Mouse (Mus musculus): ENCODE data around the gene Gm49403. TPM values are rescaled to one million over a fixed set of nuclear protein-coding genes. Genes with fewer than 3 reads are reported as not detected.
"Not testable (repeated sequence)": the region's sequence is repeated elsewhere in the genome, so short reads cannot be mapped to it uniquely, and the experiment has no call there.

The Gm49403 gene
- polyA plus RNA-seq, 1 experiment = not detected

- TF ChIP-seq CEBPB (IDR thresholded peaks at IDR 0.05; ENCODE audit: low read depth) (no peak), MAX (IDR thresholded peaks at IDR 0.05) (peak; percentile 40)
- H3ac ChIP-seq (ENCODE audit: control insufficient read depth, insufficient read length, low read depth) = peak overlapping the region; percentile 80
- H3K36me3 ChIP-seq (ENCODE audit: control insufficient read depth, insufficient read depth) = peaks cover 28% of the 10 kb centered on the region
- peak overlapping the region; percentile 76 for H3K4me3 ChIP-seq (ENCODE audit: insufficient read depth, poor library complexity, severe bottlenecking)
- peaks cover 45% of the 10 kb centered on the region for H3K79me2 ChIP-seq (ENCODE audit: control insufficient read depth, insufficient read depth)
- H3K27me3 ChIP-seq (ENCODE audit: control insufficient read depth, insufficient read depth, insufficient read length) = no peaks in the 10 kb centered on the region
- H3K79me3 ChIP-seq (ENCODE audit: low read depth) = peaks cover 16% of the 10 kb centered on the region
These were observed 4.1 kb downstream of the Gm49403 start for GRCm38 (mm10) chr19:8887585-8888463.

- H3K79me2 ChIP-seq (ENCODE audit: control insufficient read depth, insufficient read depth) = peaks cover 54% of the 10 kb centered on the region
- peak within 1 kb of the TSS; percentile 99 for H3ac ChIP-seq (ENCODE audit: control insufficient read depth, insufficient read length, low read depth)
- peak within 1 kb of the TSS; percentile 76 for H3K4me3 ChIP-seq (ENCODE audit: insufficient read depth, poor library complexity, severe bottlenecking)
- H3K79me3 ChIP-seq (ENCODE audit: low read depth) = peaks cover 25% of the 10 kb centered on the region
- peaks cover 28% of the 10 kb centered on the region for H3K36me3 ChIP-seq (ENCODE audit: control insufficient read depth, insufficient read depth)
- H3K27me3 ChIP-seq (ENCODE audit: control insufficient read depth, insufficient read depth, insufficient read length) = no peaks in the 10 kb centered on the region
- TF ChIP-seq MAX (IDR thresholded peaks at IDR 0.05) = peak; percentile 87
- TF ChIP-seq CEBPB (IDR thresholded peaks at IDR 0.05; ENCODE audit: low read depth) = no peak
These were observed 5.0 kb downstream of the Gm49403 start, which contains the start of the genes 1810009A15Rik and Gm49416 for GRCm38 (mm10) chr19:8888511-8889385. Gene 1810009A15Rik (plus strand): TSS chr19:8888853. Gene Gm49416 (plus strand): TSS chr19:8888926.

- Histone ChIP-seq H3ac (ENCODE audit: control insufficient read depth, insufficient read length, low read depth) (peak within 1 kb of the TSS; percentile 99), H3K79me3 (ENCODE audit: low read depth) (peaks cover 51% of the 10 kb centered on the region), H3K36me3 (ENCODE audit: control insufficient read depth, insufficient read depth) (peaks cover 55% of the 10 kb centered on the region), H3K4me3 (ENCODE audit: insufficient read depth, poor library complexity, severe bottlenecking) (peak within 1 kb of the TSS; percentile 94), H3K27me3 (ENCODE audit: control insufficient read depth, insufficient read depth, insufficient read length) (no peaks in the 10 kb centered on the region), H3K79me2 (ENCODE audit: control insufficient read depth, insufficient read depth) (peaks cover 84% of the 10 kb centered on the region)
- TF ChIP-seq MAX (IDR thresholded peaks at IDR 0.05) (peak; percentile 82), USF1 (IDR thresholded peaks at IDR 0.05; ENCODE audit: low read depth) (no peak)
These were observed 9.4 kb downstream of the Gm49403 start, which contains the start of gene Ints5 for GRCm38 (mm10) chr19:8892829-8893766. Gene Ints5 (plus strand): TSS chr19:8893005.

GRCm38 (mm10) chr19:8895397-8895960 lies 11.7 kb downstream of the Gm49403 start:
- H3K79me3 ChIP-seq (ENCODE audit: low read depth) = peaks cover 58% of the 10 kb centered on the region
- TF ChIP-seq CTCF (IDR thresholded peaks at IDR 0.05; ENCODE audit: control insufficient read depth, insufficient read depth, insufficient read length) (no peak), FOSL1 (IDR thresholded peaks at IDR 0.05; ENCODE audit: insufficient read depth, low read length, poor library complexity, severe bottlenecking) (no peak), USF1 (IDR thresholded peaks at IDR 0.05; ENCODE audit: low read depth) (no peak), MAX (IDR thresholded peaks at IDR 0.05) (no peak), MYOG (IDR thresholded peaks at IDR 0.05; ENCODE audit: control insufficient read depth, extremely low read depth, insufficient read length) (no peak), CEBPB (IDR thresholded peaks at IDR 0.05; ENCODE audit: low read depth) (no peak)
- H3K27me3 ChIP-seq (ENCODE audit: control insufficient read depth, insufficient read depth, insufficient read length) = no peaks in the 10 kb centered on the region
- H3ac ChIP-seq (ENCODE audit: control insufficient read depth, insufficient read length, low read depth) = no peak overlapping the region
- H3K36me3 ChIP-seq (ENCODE audit: control insufficient read depth, insufficient read depth) = peaks cover 52% of the 10 kb centered on the region
- no peak overlapping the region for H3K4me3 ChIP-seq (ENCODE audit: insufficient read depth, poor library complexity, severe bottlenecking)
- H3K79me2 ChIP-seq (ENCODE audit: control insufficient read depth, insufficient read depth) = peaks cover 85% of the 10 kb centered on the region

GRCm38 (mm10) chr19:8896231-8896630 lies 12.5 kb downstream of the Gm49403 start:
- H3ac ChIP-seq (ENCODE audit: control insufficient read depth, insufficient read length, low read depth) = peak overlapping the region; percentile 1
- H3K79me2 ChIP-seq (ENCODE audit: control insufficient read depth, insufficient read depth) = peaks cover 85% of the 10 kb centered on the region
- H3K27me3 ChIP-seq (ENCODE audit: control insufficient read depth, insufficient read depth, insufficient read length); H3K4me3 ChIP-seq (ENCODE audit: insufficient read depth, poor library complexity, severe bottlenecking): not testable (repeated sequence)
- peaks cover 64% of the 10 kb centered on the region for H3K79me3 ChIP-seq (ENCODE audit: low read depth)
- peaks cover 51% of the 10 kb centered on the region for H3K36me3 ChIP-seq (ENCODE audit: control insufficient read depth, insufficient read depth)

GRCm38 (mm10) chr19:8897211-8897864 lies 13.6 kb downstream of the Gm49403 start:
- peaks cover 49% of the 10 kb centered on the region for H3K36me3 ChIP-seq (ENCODE audit: control insufficient read depth, insufficient read depth)
- peak overlapping the region; percentile 100 for H3K4me3 ChIP-seq (ENCODE audit: insufficient read depth, poor library complexity, severe bottlenecking)

More at GRCm38 (mm10) chr19:8897211-8897864, 13.6 kb downstream of the Gm49403 start:
- Histone ChIP-seq H3K79me2 (ENCODE audit: control insufficient read depth, insufficient read depth) (peaks cover 93% of the 10 kb centered on the region), H3K79me3 (ENCODE audit: low read depth) (peaks cover 73% of the 10 kb centered on the region), H3ac (ENCODE audit: control insufficient read depth, insufficient read length, low read depth) (peak overlapping the region; percentile 44)
- not testable (repeated sequence) for H3K27me3 ChIP-seq (ENCODE audit: control insufficient read depth, insufficient read depth, insufficient read length)
